Mouse (Mus musculus) embryonic facial prominence, embryonic 14.5 days (tissue): Measurements from ENCODE around the gene Spi1. TPM values are rescaled to one million over a fixed set of nuclear protein-coding genes. Genes with fewer than 3 reads are reported as not detected.

Source experiments
- ATAC-seq: fragments of 200-750 bp; cut with Nextera tagmentation; 2 replicates; pipeline ENCODE4 v1.8.0; 2017; ENCODE audit warnings: low read depth, moderate number of reproducible peaks, moderate TSS enrichment
- DNase-seq: peaks from one replicate; pipeline ENCODE4 v3.0.0-alpha.2; 2015; ENCODE audit warnings: low spot score
- H3K27ac ChIP-seq: fragments of 300-500 bp; sonication (generic); replicated peaks from 2 replicates; pipeline ENCODE4 v1.5.1; 2014; ENCODE audit warnings: low read depth, mild to moderate bottlenecking, low read length, moderate library complexity
- H3K27me3 ChIP-seq: fragments of 300-500 bp; sonication (generic); replicated peaks from 2 replicates; pipeline ENCODE4 v1.6.1; 2014; ENCODE audit warnings: low read length; ENCODE audit not compliant: control insufficient read depth, insufficient read depth
- H3K36me3 ChIP-seq: fragments of 300-500 bp; sonication (generic); 2 replicates; pipeline ENCODE4 v1.6.1; 2014; ENCODE audit warnings: low read length, mixed read lengths; ENCODE audit not compliant: control insufficient read depth, insufficient read depth
- H3K4me1 ChIP-seq: fragments of 300-500 bp; sonication (generic); 2 replicates; pipeline ENCODE4 v1.6.1; 2014; ENCODE audit warnings: antibody characterized with exemption, low read length; ENCODE audit not compliant: control insufficient read depth, insufficient read depth
- H3K4me2 ChIP-seq: fragments of 300-500 bp; sonication (generic); 2 replicates; pipeline ENCODE4 v1.6.1; 2014; ENCODE audit warnings: low read depth, mild to moderate bottlenecking, low read length, moderate library complexity, mixed read lengths
- H3K4me3 ChIP-seq: fragments of 300-500 bp; sonication (generic); 2 replicates; pipeline ENCODE4 v1.5.1; 2014; ENCODE audit warnings: low read depth, mild to moderate bottlenecking, low read length
- H3K9ac ChIP-seq: fragments of 300-500 bp; sonication (generic); 2 replicates; pipeline ENCODE4 v1.6.1; 2014; ENCODE audit warnings: low read depth, mild to moderate bottlenecking, low read length, moderate library complexity, mixed read lengths
- H3K9me3 ChIP-seq: fragments of 300-500 bp; sonication (generic); 2 replicates; pipeline ENCODE4 v1.6.1; 2016; ENCODE audit warnings: low read length; ENCODE audit not compliant: control insufficient read depth
- WGBS: fragments of 180-500 bp; shearing (Covaris S2); extraction: QIAGEN DNeasy Blood & Tissue Kit; methylation state at CpG from one replicate; pipeline ENCODE4 v1.1.7; 2014; 5-methylcytosine and 5-hydroxymethylcytosine counted together
- polyA plus RNA-seq: library from polyadenylated mRNA; unstranded; fragments of >200 nt; fragmentation: Nextera tagmentation; extraction: Ambion mirVana; gene quantifications from 2 replicates; pipeline ENCODE4 v1.2.1, GENCODE M21; 2014

Gene Spi1
- polyA plus RNA-seq, 1 experiment from 2014 or later = 10.2 TPM

- Histone ChIP-seq H3K27ac (peak overlapping the region; percentile 84), H3K4me3 (peak overlapping the region; percentile 70), H3K9me3 (no peaks in the 10 kb centered on the region), H3K4me2 (peak overlapping the region; percentile 90), H3K36me3 (peaks cover 15% of the 10 kb centered on the region; the same call in 1 of the 2 replicates), H3K4me1 (peaks cover 18% of the 10 kb centered on the region), H3K9ac (peak overlapping the region; percentile 78), H3K27me3 (no peaks in the 10 kb centered on the region)
- no peak for ATAC-seq
- 77% methylated on average over 10 of the region's 10 CpGs for WGBS
- DNase-seq = no peak
These were observed 11.1 kb upstream of the Spi1 start for GRCm38 (mm10) chr2:91071059-91071458.

GRCm38 (mm10) chr2:91072092-91072491 is 10.1 kb upstream of the Spi1 start:
- H3K4me1 ChIP-seq = peaks cover 18% of the 10 kb centered on the region
- no peak overlapping the region for H3K4me2 ChIP-seq
- H3K27me3 ChIP-seq = no peaks in the 10 kb centered on the region
- H3K36me3 ChIP-seq = peaks cover 5% of the 10 kb centered on the region; the same call in 1 of the 2 replicates
- H3K9ac ChIP-seq = no peak overlapping the region
- WGBS = 39% methylated on average over 1 of the region's 1 CpGs
- no peak overlapping the region for H3K27ac ChIP-seq
- DNase-seq = no peak
- H3K4me3 ChIP-seq = no peak overlapping the region
- no peak for ATAC-seq
- H3K9me3 ChIP-seq = no peaks in the 10 kb centered on the region

- peak overlapping the region; percentile 98 for H3K4me2 ChIP-seq
- H3K4me1 ChIP-seq = 0 out of 2 replicates have a peak, but pooled peaks cover 6% of the 10 kb centered on the region
- peak overlapping the region; percentile 76; the same call in 1 of the 2 replicates for H3K9ac ChIP-seq
- ATAC-seq (no peak), DNase-seq (no peak)
- H3K27ac ChIP-seq = no peak overlapping the region
- H3K27me3 ChIP-seq = no peaks in the 10 kb centered on the region
- peak overlapping the region; percentile 51 for H3K4me3 ChIP-seq
- no peaks in the 10 kb centered on the region for H3K36me3 ChIP-seq
- no peaks in the 10 kb centered on the region for H3K9me3 ChIP-seq
- WGBS = 13% methylated on average over 12 of the region's 12 CpGs
These were observed 4.3 kb upstream of the Spi1 start for GRCm38 (mm10) chr2:91077957-91078313.

- Histone ChIP-seq H3K4me3 (peak overlapping the region; percentile 51), H3K9ac (peak overlapping the region; percentile 76), H3K27me3 (no peaks in the 10 kb centered on the region), H3K4me2 (peak overlapping the region; percentile 98), H3K9me3 (no peaks in the 10 kb centered on the region), H3K36me3 (no peaks in the 10 kb centered on the region), H3K27ac (no peak overlapping the region), H3K4me1 (0 out of 2 replicates have a peak, but pooled peaks cover 6% of the 10 kb centered on the region)
- 3% methylated on average over 7 of the region's 36 CpGs for WGBS
- DNase-seq (peak; percentile 42), ATAC-seq (peak; percentile 63)
These were observed 3.7 kb upstream of the Spi1 start for GRCm38 (mm10) chr2:91078314-91079025.

- H3K27me3 ChIP-seq = no peaks in the 10 kb centered on the region
- no peak for DNase-seq
- WGBS = 21% methylated on average over 5 of the region's 5 CpGs
These were observed 3.2 kb upstream of the Spi1 start for GRCm38 (mm10) chr2:91079026-91079384.

GRCm38 (mm10) chr2:91080784-91081513 is 1.2 kb upstream of the Spi1 start:
- 0 out of 2 replicates have a peak, but pooled peaks cover 6% of the 10 kb centered on the region for H3K4me1 ChIP-seq
- H3K27me3 ChIP-seq = no peaks in the 10 kb centered on the region
- H3K9ac ChIP-seq = no peak overlapping the region
- DNase-seq (no peak), ATAC-seq (no peak)
- no peak overlapping the region for H3K27ac ChIP-seq
- H3K4me2 ChIP-seq = no peak overlapping the region
- no peak overlapping the region for H3K4me3 ChIP-seq
- no peaks in the 10 kb centered on the region for H3K9me3 ChIP-seq
- WGBS = 83% methylated on average over 8 of the region's 8 CpGs
- H3K36me3 ChIP-seq = no peaks in the 10 kb centered on the region

More at GRCm38 (mm10) chr2:91079026-91079384, 3.2 kb upstream of the Spi1 start:
- Histone ChIP-seq H3K9me3 (no peaks in the 10 kb centered on the region), H3K27ac (no peak overlapping the region), H3K9ac (peak overlapping the region; percentile 76), H3K4me1 (0 out of 2 replicates have a peak, but pooled peaks cover 6% of the 10 kb centered on the region), H3K36me3 (no peaks in the 10 kb centered on the region), H3K4me3 (peak overlapping the region; percentile 51), H3K4me2 (peak overlapping the region; percentile 98)
- ATAC-seq = no peak; the same call in 1 of the 2 replicates

- Histone ChIP-seq H3K4me3 (no peak overlapping the region), H3K27me3 (no peaks in the 10 kb centered on the region), H3K9me3 (no peaks in the 10 kb centered on the region), H3K9ac (no peak overlapping the region), H3K4me1 (0 out of 2 replicates have a peak, but pooled peaks cover 6% of the 10 kb centered on the region), H3K27ac (no peak overlapping the region), H3K36me3 (no peaks in the 10 kb centered on the region), H3K4me2 (no peak overlapping the region)
- DNase-seq = peak; percentile 31
- ATAC-seq = no peak
- 62% methylated on average over 11 of the region's 11 CpGs for WGBS
These were observed 654 bp downstream of the Spi1 start for GRCm38 (mm10) chr2:91082844-91083243.

GRCm38 (mm10) chr2:91083366-91083940 is 1.3 kb downstream of the Spi1 start:
- no peak overlapping the region for H3K4me2 ChIP-seq
- WGBS = 42% methylated on average over 1 of the region's 1 CpGs
- H3K27ac ChIP-seq = no peak overlapping the region
- no peaks in the 10 kb centered on the region for H3K9me3 ChIP-seq
- H3K27me3 ChIP-seq = no peaks in the 10 kb centered on the region
- DNase-seq = no peak
- H3K4me3 ChIP-seq = no peak overlapping the region
- H3K4me1 ChIP-seq = 0 out of 2 replicates have a peak, but pooled peaks cover 6% of the 10 kb centered on the region
- H3K9ac ChIP-seq = no peak overlapping the region
- ATAC-seq = no peak
- H3K36me3 ChIP-seq = no peaks in the 10 kb centered on the region
